Mouse (Mus musculus) liver (tissue): ENCODE measurements around the gene Ccnh.
A peak's percentile ranks its signal among the peaks of the same experiment; 100 is the strongest.
"Not testable (repeated sequence)": the region's sequence is repeated elsewhere in the genome, so short reads cannot be mapped to it uniquely, and the experiment has no call there.

Source experiments
- DNase-seq: peaks from one replicate; pipeline ENCODE4 v3.0.0-alpha.2; 2020; ENCODE audit warnings: mixed read lengths

The Ccnh gene

DNA sequence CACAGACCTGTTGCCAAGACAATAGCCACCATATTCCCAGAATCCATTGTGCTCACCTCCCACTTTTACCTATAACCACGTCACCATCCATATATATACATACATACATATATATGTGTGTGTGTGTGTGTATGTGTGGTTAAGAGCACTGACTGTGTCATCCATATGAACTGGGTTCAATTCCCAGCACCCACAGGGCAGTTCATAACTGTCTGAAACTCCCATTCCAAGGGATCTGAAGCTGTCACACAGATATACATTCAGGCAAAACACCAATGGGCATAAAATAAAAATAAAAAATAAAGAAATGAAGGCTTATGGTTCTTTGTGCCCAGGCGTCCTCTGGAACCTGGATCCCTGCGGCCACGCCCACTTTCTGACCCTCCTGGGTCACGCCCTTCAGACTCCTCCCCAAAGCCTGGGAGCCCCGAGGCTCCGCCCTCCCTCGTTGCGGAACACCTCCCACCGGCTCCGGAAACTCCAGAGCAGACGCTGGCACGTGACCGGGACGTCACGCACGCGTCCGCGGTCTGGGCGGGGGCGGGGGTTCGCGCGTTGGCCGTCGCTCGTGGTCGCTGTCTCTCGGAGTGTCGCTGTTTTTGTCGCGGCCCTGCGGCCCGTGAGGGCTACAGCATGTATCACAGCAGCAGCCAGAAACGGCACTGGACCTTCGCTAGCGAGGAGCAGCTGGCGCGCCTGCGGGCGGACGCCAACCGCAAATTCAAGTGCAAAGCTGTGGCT, at the start of gene Ccnh:
TSS of gene Ccnh (plus strand) at position 506 of the 741 bp plus-strand sequence.
- peak; percentile 96 for DNase-seq

DNA sequence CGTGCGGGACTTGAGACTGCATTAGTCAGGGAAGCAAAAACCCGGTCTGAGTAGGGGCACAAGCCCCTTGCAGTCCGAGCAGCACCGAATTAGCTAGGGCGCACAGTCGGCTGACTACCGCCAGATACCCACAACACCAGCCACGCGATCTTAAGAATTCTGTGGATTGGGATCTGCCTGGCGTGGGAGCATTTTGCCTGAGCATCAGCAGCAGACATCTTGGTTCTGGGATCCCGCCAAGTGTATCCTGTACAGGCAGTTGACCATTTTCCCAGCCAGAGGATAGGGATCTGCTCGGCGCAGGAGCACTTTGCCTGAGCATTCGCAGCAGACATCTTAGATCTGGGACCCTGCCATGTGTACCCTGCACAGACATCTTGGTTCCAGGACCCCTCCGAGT, 45.8 kb upstream of the Ccnh start:
- not testable (repeated sequence) for DNase-seq

DNA sequence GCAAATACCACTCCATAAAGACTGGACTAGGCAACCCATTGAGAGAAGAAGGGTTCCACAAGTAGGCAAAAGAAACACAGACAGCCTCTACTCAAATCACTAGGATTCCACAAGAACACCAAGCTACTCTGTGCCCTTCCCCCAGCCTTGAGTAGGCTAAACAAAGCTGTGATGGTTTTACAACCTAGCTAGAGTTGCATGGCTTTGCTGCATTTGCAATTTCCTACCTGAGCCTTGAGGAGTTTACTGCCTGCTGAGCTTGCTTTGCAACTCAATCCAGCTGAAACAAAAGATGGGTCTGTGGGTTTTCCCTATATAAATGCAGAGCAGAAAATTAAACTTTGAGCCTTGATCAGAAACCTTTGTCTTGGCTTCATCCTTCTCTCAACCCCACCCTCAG, 42.7 kb upstream of the Ccnh start:
- no peak for DNase-seq

DNA sequence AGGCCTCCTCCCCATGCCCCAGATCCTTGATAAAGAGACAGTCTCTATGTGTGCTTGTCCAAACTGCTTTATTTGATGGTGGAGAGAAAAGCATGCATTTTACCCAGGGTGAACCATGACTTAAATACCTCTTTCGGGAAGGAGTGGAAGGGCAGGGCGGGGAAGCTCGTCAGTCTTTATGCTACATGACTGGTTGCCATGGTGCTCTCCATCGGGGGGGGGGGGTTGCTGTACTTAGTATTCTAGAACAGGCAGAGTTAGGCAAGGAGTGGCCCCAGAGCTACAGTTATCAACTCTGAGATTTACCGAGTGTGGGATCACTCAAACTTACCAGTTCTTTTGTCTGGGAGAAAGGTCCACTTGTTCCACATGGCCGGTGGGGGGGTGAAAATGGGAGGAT, 34.5 kb upstream of the Ccnh start:
- no peak for DNase-seq

DNA sequence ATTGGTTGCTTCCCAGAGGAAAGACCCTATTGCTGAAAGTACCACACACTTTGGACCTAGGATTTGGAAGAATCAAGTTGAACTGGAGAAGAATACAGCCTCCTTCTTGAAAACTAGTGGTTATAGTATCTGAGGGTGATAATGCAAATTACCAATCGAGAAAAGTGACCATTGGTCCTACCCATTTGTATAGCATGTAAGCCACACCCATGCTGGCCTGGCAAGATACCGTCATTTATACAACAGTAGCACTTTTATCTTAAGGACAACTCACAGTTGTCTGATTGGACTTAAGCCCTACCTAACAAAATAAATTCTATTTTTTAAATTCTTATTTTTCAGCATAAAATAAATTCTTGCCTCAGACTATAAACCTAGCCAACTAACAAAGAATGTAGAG, 29.2 kb upstream of the Ccnh start:
- DNase-seq: peak; percentile 8

DNA sequence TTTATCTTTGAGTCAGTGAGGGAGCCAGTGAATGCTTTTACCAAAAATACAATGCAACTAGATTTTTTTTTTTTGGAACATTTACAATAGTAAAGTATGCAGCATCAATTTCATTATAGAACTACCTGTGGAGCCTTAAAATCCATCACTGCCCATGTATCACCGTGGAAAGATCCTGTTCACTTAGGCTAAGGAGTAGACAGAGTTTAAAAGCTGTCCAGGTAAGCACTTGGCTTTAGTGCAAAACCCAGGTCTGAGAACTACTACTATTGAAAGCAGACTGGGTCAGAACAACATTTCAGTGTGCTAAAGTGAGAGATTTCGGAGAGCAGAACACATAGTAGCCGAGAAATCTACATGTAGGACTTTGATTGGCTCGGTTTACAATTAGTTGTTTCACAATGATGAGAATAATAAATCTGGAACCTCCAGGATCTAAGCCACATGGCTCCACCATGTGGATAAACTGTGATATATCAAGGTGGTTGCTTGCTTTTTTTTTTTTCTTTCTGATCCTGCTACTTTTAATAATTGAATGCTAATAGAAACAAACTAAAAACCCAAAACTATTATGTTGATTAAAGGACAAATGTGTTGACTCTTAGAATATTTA, 24.6 kb upstream of the Ccnh start:
- no peak for DNase-seq

DNA sequence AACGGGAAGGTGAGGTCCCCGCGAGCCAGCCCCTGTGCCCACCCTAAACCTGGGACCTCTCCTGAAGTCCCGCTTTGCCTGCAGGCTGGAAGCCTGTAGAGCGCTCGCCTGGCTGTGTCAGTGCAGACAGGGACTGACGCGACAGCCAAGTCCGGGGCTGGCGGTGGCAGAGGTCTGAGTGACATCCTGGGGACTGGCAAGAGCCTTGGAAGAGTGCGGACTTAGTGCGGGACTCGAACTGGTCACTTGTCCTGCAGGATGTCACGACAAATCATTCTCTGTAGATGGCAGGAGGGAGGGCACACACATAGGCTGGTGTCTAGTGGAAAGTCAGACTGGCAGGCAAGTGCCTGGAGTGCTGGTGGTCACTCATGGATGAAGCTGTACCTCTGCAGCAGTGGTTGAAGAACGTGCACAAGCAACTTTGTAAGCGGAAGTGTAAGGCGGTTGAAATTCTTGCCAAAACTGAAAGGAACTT, 475 bp downstream of the Ccnh start:
- peak; percentile 59 for DNase-seq

DNA sequence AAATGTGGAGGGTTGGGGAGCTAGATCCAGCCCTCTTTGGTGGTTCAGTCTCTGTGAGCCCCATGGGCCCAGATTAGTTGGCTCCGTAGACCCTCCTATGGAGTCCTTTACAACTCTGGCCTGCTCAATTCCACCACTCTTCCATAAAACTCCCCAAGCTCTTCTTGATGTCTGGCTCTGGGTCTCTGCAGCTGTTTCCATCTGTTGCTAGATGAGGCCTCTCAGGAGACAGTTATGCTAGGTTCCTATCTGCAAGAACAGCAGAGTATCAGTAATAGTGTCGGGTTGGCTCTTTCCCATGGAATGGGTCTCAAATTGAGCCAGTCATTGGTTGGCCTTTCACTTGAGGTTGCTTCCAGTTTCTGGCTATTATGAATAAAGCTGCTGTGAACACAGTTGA, 2.0 kb downstream of the Ccnh start:
- no peak for DNase-seq

DNA sequence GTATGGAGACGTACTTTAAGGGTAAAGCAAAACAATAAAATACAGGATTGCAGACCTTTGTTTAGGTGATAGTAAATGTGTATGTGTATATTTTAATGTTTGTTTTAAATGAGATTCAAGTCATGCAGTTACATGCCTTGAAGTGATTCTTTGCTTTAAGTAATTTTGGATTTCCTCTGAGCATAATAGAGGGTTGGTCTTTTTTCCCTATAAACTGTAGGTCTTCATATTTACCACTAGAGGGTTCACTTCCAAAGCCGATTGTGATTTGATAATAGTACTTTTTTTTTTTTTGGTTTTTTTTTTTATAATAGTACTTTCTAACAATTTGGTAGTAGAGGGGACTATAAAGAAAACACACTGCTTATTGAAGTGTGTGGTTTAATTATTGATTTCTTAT, 18.3 kb downstream of the Ccnh start:
- DNase-seq: no peak

DNA sequence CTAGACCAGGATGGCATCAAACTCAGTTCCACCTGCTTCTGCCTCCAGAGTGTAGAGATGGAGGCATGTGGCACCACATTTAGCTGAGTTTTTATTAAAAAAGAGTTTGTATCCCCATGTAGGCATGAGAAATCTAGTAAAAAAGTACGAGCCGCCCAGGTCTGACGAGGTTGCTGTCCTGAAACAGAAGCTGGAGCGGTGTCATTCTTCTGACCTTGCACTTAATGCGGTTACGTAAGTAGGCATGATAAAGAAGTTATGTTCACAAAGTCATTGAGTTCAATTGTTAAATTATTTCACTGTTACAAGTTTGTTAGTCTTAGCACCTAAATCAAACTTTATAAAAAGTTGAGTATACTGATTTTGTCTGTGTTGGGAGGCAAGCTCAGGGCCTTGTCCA, 19.4 kb downstream of the Ccnh start:
- no peak for DNase-seq

DNA sequence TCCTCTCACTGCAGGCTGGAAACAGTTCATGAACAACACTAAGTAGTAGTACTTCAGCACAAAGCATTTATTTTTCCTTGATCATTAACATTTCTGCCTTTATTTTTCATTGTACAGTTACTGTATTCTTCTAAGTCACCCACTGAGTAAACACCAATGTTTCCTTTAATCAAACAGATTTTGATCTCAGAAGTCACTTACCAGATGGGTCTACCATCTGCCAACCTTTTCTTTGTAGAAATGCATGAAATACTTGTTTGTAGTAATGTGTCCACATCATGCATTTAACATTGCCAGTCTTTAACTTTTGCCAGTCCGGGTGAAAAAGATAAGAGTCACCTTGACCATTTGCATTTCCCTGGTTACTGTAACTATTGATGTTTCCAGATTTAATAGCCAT, 21.1 kb downstream of the Ccnh start:
- DNase-seq: no peak

DNA sequence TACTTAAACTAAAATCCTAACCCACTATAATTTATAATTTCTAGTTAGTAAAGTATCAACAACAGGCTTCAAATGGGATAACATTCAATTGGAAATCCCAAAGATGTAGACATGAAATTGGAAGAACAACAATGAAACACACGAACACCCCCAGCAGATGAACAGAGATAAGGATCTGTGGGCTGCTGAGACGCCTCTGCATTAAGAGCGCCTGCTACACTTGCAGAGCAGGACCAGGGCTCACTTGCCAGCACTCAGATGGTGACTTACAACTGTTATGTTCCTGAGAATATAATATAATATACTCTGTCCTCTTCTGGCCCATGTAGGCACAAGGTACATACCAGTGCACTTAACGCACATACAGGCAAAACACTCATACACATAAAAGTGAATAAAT, 29.4 kb downstream of the Ccnh start:
- DNase-seq: no peak

DNA sequence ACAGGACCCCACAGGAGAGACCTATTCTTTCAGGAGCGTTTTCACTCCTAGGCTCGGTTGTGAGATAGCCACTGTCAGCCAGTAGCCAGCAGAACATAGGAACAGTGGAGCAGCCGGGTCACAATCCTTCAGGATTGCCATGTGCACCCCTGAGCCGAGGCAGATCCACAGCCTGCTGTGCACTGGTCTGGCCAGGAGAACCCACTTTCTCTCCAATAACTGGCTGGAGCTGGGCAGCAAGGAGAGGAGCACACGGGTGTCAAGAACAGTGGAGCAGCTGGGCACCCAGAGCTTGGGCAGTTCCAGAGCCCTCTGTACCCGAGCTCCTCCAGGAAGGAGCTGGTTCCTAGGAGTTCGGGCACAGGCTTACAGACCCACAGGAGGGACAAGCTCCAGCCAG, 49.6 kb downstream of the Ccnh start:
- no peak for DNase-seq
